Mouse (Mus musculus) adrenal gland, adult 2 months (tissue): ENCODE data around the gene Gm49320. TPM values are rescaled to one million over a fixed set of nuclear protein-coding genes. Genes with fewer than 3 reads are reported as not detected.

ENCODE experiments used
- DNase-seq: peaks from one replicate; pipeline ENCODE4 v3.0.0; 2021
- long read RNA-seq: library from polyadenylated mRNA; stranded (forward); transcript quantifications from one replicate; pipeline ENCODE4 v2.0.0, GENCODE M21; 2021
- polyA plus RNA-seq: library from polyadenylated mRNA; depleted of rRNA; stranded (reverse); fragments of >200 nt; gene quantifications from 2 replicates; pipeline ENCODE4 v1.2.3, GENCODE M21; 2012; rRNA removed
- total RNA-seq, 2 experiments: library from RNA; stranded (reverse); gene quantifications; 2 replicates each; pipeline ENCODE4 v1.2.3; 2021

The Gm49320 gene
- total RNA-seq (1 to 10 TPM; 1.0 to 1.2 TPM), polyA plus RNA-seq (10.3 and 12.7 TPM in 2 replicates)
- long read RNA-seq, partial matches to known transcripts, result 0 of 8 reads
- long read RNA-seq, other reads (novel, unspliced or antisense), result 8 of 8 reads

- DNase-seq, result peak; percentile 100
These were observed at the start of gene Gm49320, which contains the start of gene Map2k7 for GRCm38 (mm10) chr8:4238434-4239192. Gene Gm49320 (plus strand): TSS chr8:4238865. Gene Map2k7 (plus strand): TSS chr8:4238740.

GRCm38 (mm10) chr8:4189031-4189722, 49.5 kb upstream of the Gm49320 start:
- DNase-seq, result no peak

- no peak for DNase-seq
These were observed 46.4 kb upstream of the Gm49320 start for GRCm38 (mm10) chr8:4192305-4192704.

- peak; percentile 90 for DNase-seq
These were observed 45.7 kb upstream of the Gm49320 start for GRCm38 (mm10) chr8:4192807-4193587.

GRCm38 (mm10) chr8:4193588-4193894, 45.1 kb upstream of the Gm49320 start:
- DNase-seq, result no peak

GRCm38 (mm10) chr8:4201321-4201720, 37.3 kb upstream of the Gm49320 start:
- DNase-seq, result no peak

GRCm38 (mm10) chr8:4205246-4206123, 33.2 kb upstream of the Gm49320 start:
- DNase-seq, result no peak

GRCm38 (mm10) chr8:4206182-4207015, 32.3 kb upstream of the Gm49320 start:
- no peak for DNase-seq

GRCm38 (mm10) chr8:4207016-4207350, 31.7 kb upstream of the Gm49320 start:
- no peak for DNase-seq

- no peak for DNase-seq
These were observed 27.6 kb upstream of the Gm49320 start for GRCm38 (mm10) chr8:4211097-4211496.

GRCm38 (mm10) chr8:4212809-4213209, 25.9 kb upstream of the Gm49320 start:
- DNase-seq, result no peak

GRCm38 (mm10) chr8:4213210-4214005, 25.3 kb upstream of the Gm49320 start:
- DNase-seq, result peak; percentile 91

GRCm38 (mm10) chr8:4214006-4214980, 24.4 kb upstream of the Gm49320 start:
- peak; percentile 92 for DNase-seq

- DNase-seq, result no peak
These were observed 22.4 kb upstream of the Gm49320 start for GRCm38 (mm10) chr8:4216296-4216695.

GRCm38 (mm10) chr8:4216791-4217621, 21.7 kb upstream of the Gm49320 start, which contains the start of gene Prr36:
Gene Prr36 (minus strand): TSS chr8:4217459.
- peak; percentile 56 for DNase-seq

GRCm38 (mm10) chr8:4219617-4220016, 19.0 kb upstream of the Gm49320 start:
- no peak for DNase-seq

- DNase-seq, result no peak
These were observed 16.6 kb upstream of the Gm49320 start for GRCm38 (mm10) chr8:4222059-4222458.

GRCm38 (mm10) chr8:4226323-4226722, 12.3 kb upstream of the Gm49320 start:
- no peak for DNase-seq
